Mouse (Mus musculus): ENCODE data around the gene Sap30l. TPM values are rescaled to one million over a fixed set of nuclear protein-coding genes. Genes with fewer than 3 reads are reported as not detected.

Sap30l gene
- total RNA-seq, 2 experiments from 2014 or later, result 50.6 to 54.6 TPM

GRCm38 (mm10) chr11:57776546-57776945, 24.9 kb upstream of the Sap30l start:
- Histone ChIP-seq H3K4me3 (no peak overlapping the region), H3K27ac (no peak overlapping the region)
- DNase-seq (ENCODE audit: low spot score in 2 of 2), result no peak
- TF ChIP-seq CTCF (conservative IDR thresholded peaks at IDR 0.05), result no peak

DNA sequence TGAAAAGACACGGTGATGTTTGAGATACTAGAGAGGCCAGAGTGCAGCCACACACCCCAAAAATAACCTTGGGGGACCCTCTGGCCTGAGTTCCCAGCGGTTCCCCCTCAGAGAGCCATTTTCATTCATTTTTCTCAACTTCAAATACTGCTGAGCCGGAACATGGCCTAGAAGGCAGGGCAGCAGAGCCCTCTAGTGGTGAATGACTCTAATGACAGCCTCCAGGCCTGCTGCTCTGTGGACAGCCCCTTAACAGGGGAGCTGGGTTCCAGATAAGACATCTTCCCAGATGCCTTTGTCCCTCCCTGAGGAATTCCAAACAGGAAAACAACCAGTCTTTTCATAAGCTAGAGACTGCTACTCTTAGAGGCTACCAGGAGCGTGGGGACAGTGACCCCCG, 23.1 kb upstream of the Sap30l start:
- Histone ChIP-seq H3K4me3 (no peak overlapping the region), H3K27ac (no peak overlapping the region)
- peak; percentile 47 to 68 for DNase-seq (ENCODE audit: low spot score in 2 of 2)
- TF ChIP-seq CTCF (conservative IDR thresholded peaks at IDR 0.05), result peak; percentile 100

DNA sequence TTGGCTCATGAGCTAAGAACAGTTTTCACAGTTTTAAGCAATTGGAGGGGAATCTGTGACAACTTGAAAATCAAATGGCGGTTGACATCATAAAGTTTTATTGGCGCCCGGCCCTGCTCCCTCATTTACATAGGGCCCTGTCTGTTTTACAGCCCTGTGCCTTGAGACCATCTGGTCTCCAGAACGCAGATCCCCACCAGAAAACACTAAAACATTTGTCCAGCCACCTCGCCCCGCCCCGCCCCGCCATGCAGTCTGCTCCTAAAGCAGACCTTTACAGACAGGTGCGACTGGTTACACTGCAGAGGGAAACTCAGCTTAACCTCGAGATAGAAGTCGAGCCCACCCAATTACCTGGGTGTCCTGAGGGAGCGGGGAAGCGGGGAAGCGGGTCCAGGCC, 21.6 kb upstream of the Sap30l start:
- Histone ChIP-seq H3K4me3 (no peak overlapping the region), H3K27ac (no peak overlapping the region)
- DNase-seq (ENCODE audit: low spot score in 2 of 2), result no peak
- TF ChIP-seq CTCF (conservative IDR thresholded peaks at IDR 0.05), result no peak

GRCm38 (mm10) chr11:57786616-57787418, 14.6 kb upstream of the Sap30l start:
- TF ChIP-seq CTCF (conservative IDR thresholded peaks at IDR 0.05), result peak; percentile 74
- Histone ChIP-seq H3K4me3 (no peak overlapping the region; the same call in 1 of the 2 replicates), H3K27ac (peak overlapping the region; percentile 74)
- peak; percentile 42 to 50 for DNase-seq (ENCODE audit: low spot score in 2 of 2)

- H3K27ac ChIP-seq, result no peak overlapping the region
- TF ChIP-seq CTCF (conservative IDR thresholded peaks at IDR 0.05), result peak; percentile 83
- DNase-seq (ENCODE audit: low spot score in 2 of 2), result peak in 1 of 2 experiments; percentile 28
Observed at GRCm38 (mm10) chr11:57787913-57788312, 13.5 kb upstream of the Sap30l start.

DNA sequence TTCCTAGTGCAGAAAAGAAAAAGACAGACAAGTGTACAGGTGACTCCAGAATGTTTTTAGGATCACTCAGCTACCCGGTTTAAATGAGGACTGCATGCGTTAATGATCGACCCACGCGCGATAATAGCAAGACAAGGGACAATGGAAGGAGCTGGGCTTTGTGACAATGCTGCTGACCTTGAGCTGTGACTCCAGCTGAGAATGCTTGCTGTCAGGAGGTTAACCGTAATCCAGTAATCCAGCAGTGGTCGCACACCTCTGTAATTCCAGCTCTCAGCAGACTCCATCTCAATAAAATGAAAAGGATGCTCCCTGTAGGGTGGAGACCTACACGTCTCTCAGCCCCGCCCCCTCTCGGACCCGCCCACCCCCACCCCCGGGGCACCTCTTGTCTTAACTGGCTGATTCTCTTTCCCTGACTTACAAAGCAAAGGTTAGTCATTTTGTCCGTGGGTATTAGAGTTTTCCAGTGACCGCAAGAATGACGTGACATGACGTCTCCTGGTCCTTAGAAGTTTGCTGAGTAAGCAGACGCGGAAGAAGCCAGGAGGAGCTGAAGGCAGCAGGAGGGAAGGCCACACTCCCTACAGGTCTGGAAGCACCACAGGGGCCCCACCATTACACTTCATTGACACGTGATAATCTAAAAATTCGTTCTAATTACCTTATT, 10.4 kb upstream of the Sap30l start:
- TF ChIP-seq CTCF (conservative IDR thresholded peaks at IDR 0.05), result no peak
- no peak for DNase-seq (ENCODE audit: low spot score in 2 of 2)
- no peak overlapping the region for H3K4me3 ChIP-seq
- H3K27ac ChIP-seq, result no peak overlapping the region

More at GRCm38 (mm10) chr11:57787913-57788312, 13.5 kb upstream of the Sap30l start:
- no peak overlapping the region for H3K4me3 ChIP-seq

- DNase-seq (ENCODE audit: low spot score in 2 of 2), result no peak
Observed at GRCm38 (mm10) chr11:57795086-57795485, 6.4 kb upstream of the Sap30l start.

DNA sequence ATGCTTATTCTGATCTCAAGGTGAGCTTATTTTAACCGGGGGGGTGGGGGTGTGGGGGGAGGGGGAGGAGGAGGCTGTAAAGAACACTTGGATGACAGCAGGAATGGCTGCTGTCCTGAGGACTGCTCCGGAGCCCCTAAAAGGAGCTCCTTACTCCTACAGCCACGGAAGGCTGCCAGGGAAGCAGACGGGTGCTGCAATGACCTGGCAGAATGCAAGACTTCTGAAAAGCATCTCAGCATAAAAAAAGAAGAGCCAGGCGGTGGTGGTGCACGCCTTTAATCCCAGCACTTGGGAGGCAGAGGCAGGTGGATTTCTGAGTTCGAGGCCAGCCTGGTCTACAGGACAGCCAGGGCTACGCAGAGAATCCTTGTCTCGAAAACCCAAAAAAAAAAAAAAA, 3.6 kb upstream of the Sap30l start:
- DNase-seq (ENCODE audit: low spot score in 2 of 2), result no peak
- TF ChIP-seq CTCF (conservative IDR thresholded peaks at IDR 0.05), result no peak
- H3K27ac ChIP-seq, result no peak overlapping the region

More at GRCm38 (mm10) chr11:57795086-57795485, 6.4 kb upstream of the Sap30l start:
- Histone ChIP-seq H3K27ac (no peak overlapping the region), H3K4me3 (no peak overlapping the region)
- TF ChIP-seq CTCF (conservative IDR thresholded peaks at IDR 0.05), result no peak

GRCm38 (mm10) chr11:57799456-57799855, 2.0 kb upstream of the Sap30l start:
- DNase-seq (ENCODE audit: low spot score in 2 of 2), result no peak
- H3K4me3 ChIP-seq, result no peak overlapping the region
- no peak for TF ChIP-seq CTCF (conservative IDR thresholded peaks at IDR 0.05)
- no peak overlapping the region for H3K27ac ChIP-seq

More for the DNA sequence above, 3.6 kb upstream of the Sap30l start:
- H3K4me3 ChIP-seq, result no peak overlapping the region

GRCm38 (mm10) chr11:57800266-57800951, 1.0 kb upstream of the Sap30l start:
- DNase-seq (ENCODE audit: low spot score in 2 of 2), result no peak
- TF ChIP-seq CTCF (conservative IDR thresholded peaks at IDR 0.05), result no peak
- peak overlapping the region; percentile 67; the same call in 1 of the 2 replicates for H3K27ac ChIP-seq
- H3K4me3 ChIP-seq, result peak overlapping the region; percentile 83

GRCm38 (mm10) chr11:57801766-57802510, 501 bp downstream of the Sap30l start:
- Histone ChIP-seq H3K4me3 (peak overlapping the region; percentile 95), H3K27ac (peak overlapping the region; percentile 81)
- DNase-seq (ENCODE audit: low spot score in 2 of 2), result peak; percentile 29 to 37
- no peak for TF ChIP-seq CTCF (conservative IDR thresholded peaks at IDR 0.05)

DNA sequence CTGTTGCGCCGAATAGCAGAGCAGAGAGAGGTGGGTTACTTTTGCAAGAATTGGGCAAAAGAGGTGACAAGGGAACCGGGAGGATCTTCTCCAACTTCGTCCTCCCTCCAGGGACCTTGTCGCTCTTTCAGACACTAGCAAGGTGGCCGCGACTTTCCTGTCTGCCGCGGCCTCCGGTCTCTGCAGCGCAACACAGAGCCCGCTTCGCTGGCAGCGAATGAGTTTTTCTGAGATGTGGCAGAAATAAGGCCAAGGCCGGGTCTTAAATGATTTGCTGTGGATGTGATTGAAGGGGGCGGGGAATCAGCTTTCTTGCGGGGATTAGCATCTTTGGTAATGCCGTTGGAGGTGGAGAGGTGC, 1.1 kb downstream of the Sap30l start:
- peak overlapping the region; percentile 81 for H3K27ac ChIP-seq
- no peak for TF ChIP-seq CTCF (conservative IDR thresholded peaks at IDR 0.05)
- DNase-seq (ENCODE audit: low spot score in 2 of 2), result no peak
- peak overlapping the region; percentile 95 for H3K4me3 ChIP-seq

Measured in layer of hippocampus, adult 2 months (tissue).